Mouse (Mus musculus): Measurements from ENCODE around the gene Sh3kbp1. TPM values are rescaled to one million over a fixed set of nuclear protein-coding genes. Genes with fewer than 3 reads are reported as not detected.

The Sh3kbp1 gene
- polyA plus RNA-seq (2012; rRNA removed): 5.8 and 6.3 TPM in 2 replicates

GRCm38 (mm10) chrX:159626907-159627587 lies at the start of gene Sh3kbp1:
Gene Sh3kbp1, plus strand, starts transcription at chrX:159627272.

GRCm38 (mm10) chrX:159988002-159988960 lies 361.2 kb downstream of the Sh3kbp1 start, which contains the start of gene Map3k15:
Gene Map3k15, plus strand, starts transcription at chrX:159988433.

Other genes starting within 250 kb of the Sh3kbp1 start
- gene Map7d2, start 212.7 kb upstream of the Sh3kbp1 start, polyA plus RNA-seq (2012; rRNA removed): 0.01 TPM in 1 of 2 replicates, not detected in the other
- gene Bclaf3, start 100.6 kb upstream of the Sh3kbp1 start, polyA plus RNA-seq (2012; rRNA removed): 3.7 and 3.9 TPM in 2 replicates

Data from liver, embryonic 18 days (tissue).